Mouse (Mus musculus): Measurements from ENCODE around the gene Ildr2.

- TF ChIP-seq GATA1 (IDR thresholded peaks at IDR 0.05; ENCODE audit: low read length): no peak
- TF ChIP-seq TAL1 (IDR thresholded peaks at IDR 0.05; ENCODE audit: low read length): no peak
These were observed 3.0 kb downstream of the Ildr2 start for GRCm38 (mm10) chr1:166256898-166257297.
